ENCODE assay signal across 1 mouse cellular context in genomic region chr17:36030046-36030702, GRCm38 (mm10).
TF ChIP-seq lines count a peak whose summit lies in the region.

No protein-coding gene starts in this region.

TF ChIP-seq in MEL, 35 proteins besides CTCF, POLR2A, EP300 and RAD21:
- TF ChIP-seq RCOR1 (IDR thresholded peaks at IDR 0.05; ENCODE audit: low read depth, low read length) (peak; percentile 84), TCF12 (IDR thresholded peaks at IDR 0.05; ENCODE audit: low read depth, low read length) (peak; percentile 81), TAL1 (IDR thresholded peaks at IDR 0.05; ENCODE audit: low read length) (peak; percentile 80), GATA1 (IDR thresholded peaks at IDR 0.05; ENCODE audit: low read depth, low read length) (peak; percentile 67), TBP (IDR thresholded peaks at IDR 0.05; ENCODE audit: low read depth, low read length) (peak; percentile 71), ETS1 (IDR thresholded peaks at IDR 0.05; ENCODE audit: low read depth, low read length) (peak; percentile 45)
